Mouse (Mus musculus) forebrain, embryonic 10.5 days (tissue): ENCODE results near the gene Irs2. TPM values are rescaled to one million over a fixed set of nuclear protein-coding genes. Genes with fewer than 3 reads are reported as not detected.
A peak's percentile ranks its signal among the peaks of the same experiment; 100 is the strongest.

ENCODE experiments used
- DNase-seq: peaks from one replicate; pipeline ENCODE4 v3.0.0-alpha.2; 2017; ENCODE audit warnings: low spot score; ENCODE audit errors: extremely low spot score
- H3K27ac ChIP-seq: fragments of 300-500 bp; sonication (generic); 2 replicates; pipeline ENCODE4 v1.5.1; 2016; ENCODE audit warnings: mild to moderate bottlenecking
- H3K27me3 ChIP-seq: fragments of 300-500 bp; sonication (generic); 2 replicates; pipeline ENCODE4 v1.6.1; 2016; ENCODE audit warnings: mild to moderate bottlenecking; ENCODE audit not compliant: poor library complexity, severe bottlenecking
- H3K36me3 ChIP-seq: fragments of 300-500 bp; sonication (generic); replicated peaks from 2 replicates; pipeline ENCODE4 v1.6.1; 2016; ENCODE audit warnings: mild to moderate bottlenecking, moderate library complexity
- H3K4me1 ChIP-seq: fragments of 300-500 bp; sonication (generic); 2 replicates; pipeline ENCODE4 v1.6.1; 2016
- H3K4me3 ChIP-seq: fragments of 300-500 bp; sonication (generic); 2 replicates; pipeline ENCODE4 v1.5.1; 2016; ENCODE audit warnings: mild to moderate bottlenecking, moderate library complexity
- H3K9me3 ChIP-seq: fragments of 300-500 bp; sonication (generic); 2 replicates; pipeline ENCODE4 v1.6.1; 2016; ENCODE audit warnings: mild to moderate bottlenecking, moderate library complexity
- WGBS: fragments of 180-500 bp; shearing (Covaris S2); methylation state at CpG from one replicate; pipeline ENCODE4 v1.1.7; 2016; 5-methylcytosine and 5-hydroxymethylcytosine counted together
- polyA plus RNA-seq: library from polyadenylated mRNA; unstranded; fragments of >200 nt; fragmentation: Nextera tagmentation; extraction: Ambion mirVana; gene quantifications from 2 replicates; pipeline ENCODE4 v1.2.1, GENCODE M21; 2016

The Irs2 gene
- polyA plus RNA-seq: 5.7 and 6.1 TPM in 2 replicates

- WGBS: under 1% methylated on average over 58 of the region's 64 CpGs
- H3K9me3 ChIP-seq: no peaks in the 10 kb centered on the region
- no peak for DNase-seq
- H3K27ac ChIP-seq: peak within 1 kb of the TSS; percentile 99
- H3K27me3 ChIP-seq: peaks cover 61% of the 10 kb centered on the region
- H3K4me1 ChIP-seq: peaks cover 85% of the 10 kb centered on the region
- H3K36me3 ChIP-seq: peaks cover 34% of the 10 kb centered on the region
- peak within 1 kb of the TSS; percentile 89 for H3K4me3 ChIP-seq
Observed at GRCm38 (mm10) chr8:11008379-11008775, at the start of gene Irs2. TSS of gene Irs2 (minus strand) at chr8:11008458.

DNA sequence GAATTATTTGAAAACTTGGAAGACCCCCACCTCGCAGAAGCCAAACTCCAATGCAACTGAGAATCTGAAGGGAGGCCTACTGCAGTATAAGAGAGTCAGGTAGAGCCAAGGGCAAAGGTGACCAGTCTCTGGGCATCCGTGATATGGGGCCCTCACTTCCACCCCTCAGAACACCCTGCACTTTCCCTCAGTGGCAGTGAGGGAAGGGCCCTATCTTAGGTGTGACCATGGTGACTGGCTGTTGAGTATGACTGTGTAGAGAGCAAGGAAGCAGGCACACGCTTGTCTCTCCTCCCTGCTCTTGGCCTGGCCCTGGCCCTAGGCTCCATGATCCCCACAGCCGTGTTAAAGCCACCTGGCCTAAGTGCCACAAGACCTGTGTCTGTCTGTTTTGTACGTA, 48.4 kb upstream of the Irs2 start:
- peak overlapping the region; percentile 35; the same call in 1 of the 2 replicates for H3K27ac ChIP-seq
- 89% methylated on average over 5 of the region's 5 CpGs for WGBS
- no peak for DNase-seq
- H3K27me3 ChIP-seq: 0 out of 2 replicates have a peak, but pooled peaks cover 6% of the 10 kb centered on the region
- H3K4me1 ChIP-seq: peaks cover 10% of the 10 kb centered on the region; the same call in 1 of the 2 replicates
- no peaks in the 10 kb centered on the region for H3K9me3 ChIP-seq
- H3K36me3 ChIP-seq: no peaks in the 10 kb centered on the region
- no peak overlapping the region for H3K4me3 ChIP-seq

GRCm38 (mm10) chr8:11056175-11056563, 47.9 kb upstream of the Irs2 start:
- WGBS: 92% methylated on average over 8 of the region's 8 CpGs
- no peaks in the 10 kb centered on the region for H3K9me3 ChIP-seq
- DNase-seq: no peak

GRCm38 (mm10) chr8:11055557-11056174, 47.4 kb upstream of the Irs2 start:
- H3K36me3 ChIP-seq: no peaks in the 10 kb centered on the region
- 84% methylated on average over 16 of the region's 16 CpGs for WGBS
- peaks cover 10% of the 10 kb centered on the region; the same call in 1 of the 2 replicates for H3K4me1 ChIP-seq
- H3K4me3 ChIP-seq: no peak overlapping the region
- 0 out of 2 replicates have a peak, but pooled peaks cover 6% of the 10 kb centered on the region for H3K27me3 ChIP-seq
- no peak for DNase-seq
- H3K9me3 ChIP-seq: no peaks in the 10 kb centered on the region
- no peak overlapping the region for H3K27ac ChIP-seq

More at GRCm38 (mm10) chr8:11056175-11056563, 47.9 kb upstream of the Irs2 start:
- Histone ChIP-seq H3K36me3 (no peaks in the 10 kb centered on the region), H3K4me3 (no peak overlapping the region), H3K27ac (no peak overlapping the region), H3K27me3 (0 out of 2 replicates have a peak, but pooled peaks cover 6% of the 10 kb centered on the region), H3K4me1 (peaks cover 10% of the 10 kb centered on the region; the same call in 1 of the 2 replicates)

- Histone ChIP-seq H3K27me3 (no peaks in the 10 kb centered on the region), H3K9me3 (no peaks in the 10 kb centered on the region), H3K36me3 (no peaks in the 10 kb centered on the region), H3K4me3 (no peak overlapping the region), H3K27ac (no peak overlapping the region), H3K4me1 (peaks cover 2% of the 10 kb centered on the region)
- no peak for DNase-seq
- 72% methylated on average over 5 of the region's 5 CpGs for WGBS
Observed at GRCm38 (mm10) chr8:11049835-11050234, 41.6 kb upstream of the Irs2 start.

DNA sequence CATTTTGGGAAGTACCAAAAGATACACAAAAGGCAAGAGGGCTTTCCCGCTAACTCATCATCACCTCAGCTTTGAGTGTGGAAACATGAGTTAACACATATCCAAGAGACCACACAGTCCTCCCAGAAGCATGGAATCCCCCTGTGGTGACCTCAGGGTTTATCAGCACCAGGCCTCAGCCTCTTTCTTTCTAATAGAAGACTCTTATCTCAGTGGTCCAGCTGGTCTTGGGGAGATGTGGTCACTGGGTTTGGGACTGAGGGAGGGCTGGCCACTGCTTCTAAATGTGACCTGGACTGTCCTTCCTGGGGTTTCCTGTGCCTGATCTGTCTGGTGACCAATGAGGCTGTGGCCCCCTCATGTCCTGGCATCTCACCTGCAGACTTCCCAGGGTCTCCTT, 39.6 kb upstream of the Irs2 start:
- Histone ChIP-seq H3K27me3 (no peaks in the 10 kb centered on the region), H3K4me3 (no peak overlapping the region), H3K9me3 (no peaks in the 10 kb centered on the region), H3K36me3 (no peaks in the 10 kb centered on the region), H3K4me1 (peaks cover 7% of the 10 kb centered on the region), H3K27ac (no peak overlapping the region)
- no peak for DNase-seq
- WGBS: 97% methylated on average over 1 of the region's 1 CpGs

- H3K36me3 ChIP-seq: no peaks in the 10 kb centered on the region
- H3K9me3 ChIP-seq: no peaks in the 10 kb centered on the region
- 80% methylated on average over 11 of the region's 11 CpGs for WGBS
- H3K27ac ChIP-seq: peak overlapping the region; percentile 2; the same call in 1 of the 2 replicates
- H3K4me3 ChIP-seq: no peak overlapping the region
- no peaks in the 10 kb centered on the region for H3K27me3 ChIP-seq
- DNase-seq: no peak
- H3K4me1 ChIP-seq: peaks cover 7% of the 10 kb centered on the region
Observed at GRCm38 (mm10) chr8:11044660-11045059, 36.4 kb upstream of the Irs2 start.

- no peak for DNase-seq
- no peak overlapping the region for H3K27ac ChIP-seq
- H3K4me3 ChIP-seq: no peak overlapping the region
Observed at GRCm38 (mm10) chr8:11043591-11043990, 35.3 kb upstream of the Irs2 start.

DNA sequence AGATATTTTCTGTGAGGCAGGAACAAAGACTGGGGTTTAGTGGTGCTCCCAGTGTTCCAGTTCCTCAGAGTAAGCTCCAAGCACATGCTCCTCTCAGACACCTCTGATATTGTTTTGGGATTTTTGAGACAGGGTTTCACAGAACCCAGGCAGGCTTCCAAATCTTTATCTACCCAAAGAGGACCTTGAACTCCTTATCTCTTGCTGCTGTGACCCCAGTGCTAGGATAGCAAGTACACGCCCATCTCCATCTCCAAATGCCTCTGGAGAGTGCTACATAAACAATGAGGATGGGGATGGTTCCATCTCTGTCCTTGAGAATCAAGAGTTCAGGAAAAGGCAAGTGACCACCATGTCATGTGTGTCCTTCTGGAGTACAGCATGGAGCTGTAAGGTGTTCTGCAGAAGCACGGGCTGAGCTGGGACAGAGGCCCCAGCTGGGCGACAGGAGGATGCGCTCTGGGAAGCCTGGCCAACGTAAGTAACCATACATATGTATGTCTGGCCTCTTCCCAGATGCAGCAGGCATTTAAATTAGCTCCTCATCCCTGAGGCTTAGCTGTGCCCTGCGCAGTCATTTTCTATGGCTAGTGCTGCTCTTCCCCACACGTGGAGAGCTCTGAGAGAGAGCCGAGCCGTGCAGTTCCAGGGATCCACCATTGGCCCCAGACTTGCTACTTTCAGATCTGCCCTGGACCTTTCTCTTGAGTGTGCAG, 34.8 kb upstream of the Irs2 start:
- H3K36me3 ChIP-seq: no peaks in the 10 kb centered on the region
- H3K4me1 ChIP-seq: peaks cover 7% of the 10 kb centered on the region
- no peaks in the 10 kb centered on the region for H3K9me3 ChIP-seq
- no peaks in the 10 kb centered on the region for H3K27me3 ChIP-seq
- DNase-seq: no peak
- H3K27ac ChIP-seq: no peak overlapping the region
- 84% methylated on average over 9 of the region's 9 CpGs for WGBS
- H3K4me3 ChIP-seq: no peak overlapping the region

More at GRCm38 (mm10) chr8:11043591-11043990, 35.3 kb upstream of the Irs2 start:
- peaks cover 7% of the 10 kb centered on the region for H3K4me1 ChIP-seq
- no peaks in the 10 kb centered on the region for H3K36me3 ChIP-seq
- no peaks in the 10 kb centered on the region for H3K27me3 ChIP-seq
- no peaks in the 10 kb centered on the region for H3K9me3 ChIP-seq
- WGBS: 88% methylated on average over 4 of the region's 4 CpGs

DNA sequence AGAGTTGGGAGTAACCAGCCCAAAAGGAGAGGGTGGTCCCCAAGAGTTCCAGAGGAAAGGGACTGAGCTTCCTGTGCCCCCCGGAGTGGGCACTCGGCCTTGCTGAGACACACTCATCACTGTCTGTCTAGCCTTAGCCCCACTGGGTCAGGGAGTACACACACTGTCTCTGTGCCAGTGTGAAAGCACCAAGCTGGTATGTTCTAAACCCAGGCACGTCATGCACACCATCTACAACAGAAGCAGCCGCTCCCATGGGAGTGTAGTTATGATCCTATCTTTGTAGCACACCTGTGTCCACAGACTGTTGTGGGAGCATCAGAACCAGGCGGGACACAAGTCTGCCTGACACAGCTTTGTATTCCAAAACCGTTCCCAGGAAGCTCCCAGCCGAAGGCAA, 31.8 kb upstream of the Irs2 start:
- no peak overlapping the region for H3K4me3 ChIP-seq
- peaks cover 7% of the 10 kb centered on the region for H3K27me3 ChIP-seq
- 88% methylated on average over 7 of the region's 7 CpGs for WGBS
- no peak for DNase-seq
- no peaks in the 10 kb centered on the region for H3K36me3 ChIP-seq
- no peak overlapping the region for H3K27ac ChIP-seq
- no peaks in the 10 kb centered on the region for H3K9me3 ChIP-seq
- H3K4me1 ChIP-seq: peaks cover 28% of the 10 kb centered on the region

DNA sequence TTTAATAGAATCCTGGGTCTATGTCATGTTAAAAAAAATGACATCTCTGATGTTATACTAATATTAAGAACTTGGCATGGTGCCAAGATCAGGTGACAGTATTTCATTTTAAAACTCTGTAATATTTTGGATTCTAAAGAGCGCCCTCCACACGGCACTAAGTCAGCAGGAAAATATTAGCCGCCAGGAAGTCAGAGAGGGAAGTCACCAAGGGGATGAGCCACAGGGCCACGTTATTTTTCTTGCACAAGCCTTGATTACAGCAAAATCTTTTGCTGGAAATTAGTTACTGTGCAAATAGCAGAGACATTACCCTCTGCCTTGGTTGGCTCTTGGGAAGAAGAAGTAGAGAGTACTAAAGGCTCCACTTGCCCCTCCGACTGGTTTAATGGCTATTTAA, 30.5 kb upstream of the Irs2 start:
- peaks cover 12% of the 10 kb centered on the region for H3K27me3 ChIP-seq
- no peaks in the 10 kb centered on the region for H3K36me3 ChIP-seq
- peaks cover 29% of the 10 kb centered on the region for H3K4me1 ChIP-seq
- WGBS: 89% methylated on average over 5 of the region's 5 CpGs
- H3K27ac ChIP-seq: no peak overlapping the region
- H3K4me3 ChIP-seq: no peak overlapping the region
- no peaks in the 10 kb centered on the region for H3K9me3 ChIP-seq
- no peak for DNase-seq

DNA sequence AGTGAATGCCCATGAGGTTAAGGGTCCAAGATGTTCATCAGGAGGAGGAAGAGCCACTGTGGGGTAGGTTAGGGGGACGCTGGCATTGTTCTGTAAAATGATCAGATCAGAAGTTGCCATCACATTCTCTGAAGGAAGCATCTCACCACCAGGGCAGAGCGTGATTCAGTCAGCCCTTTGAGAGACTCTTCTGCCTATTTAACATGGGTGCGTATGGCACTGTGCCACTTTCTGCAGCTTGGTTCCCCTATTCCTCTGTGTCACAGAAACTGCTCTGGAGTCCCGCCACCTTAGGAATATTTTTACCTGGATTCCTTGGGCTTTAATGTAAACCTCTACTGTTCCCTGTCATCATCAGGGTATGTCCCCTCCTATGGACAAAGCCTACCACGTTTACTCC, 30.1 kb upstream of the Irs2 start:
- 90% methylated on average over 5 of the region's 5 CpGs for WGBS
- no peak overlapping the region for H3K27ac ChIP-seq

GRCm38 (mm10) chr8:11036790-11037189, 28.5 kb upstream of the Irs2 start:
- no peak for DNase-seq
- H3K27me3 ChIP-seq: peaks cover 12% of the 10 kb centered on the region
- H3K9me3 ChIP-seq: no peaks in the 10 kb centered on the region
- no peaks in the 10 kb centered on the region for H3K36me3 ChIP-seq
- H3K4me3 ChIP-seq: no peak overlapping the region; the same call in 1 of the 2 replicates
- peaks cover 29% of the 10 kb centered on the region for H3K4me1 ChIP-seq
- H3K27ac ChIP-seq: no peak overlapping the region
- WGBS: 94% methylated on average over 3 of the region's 3 CpGs

More for the DNA sequence above, 30.1 kb upstream of the Irs2 start:
- no peaks in the 10 kb centered on the region for H3K9me3 ChIP-seq
- H3K36me3 ChIP-seq: no peaks in the 10 kb centered on the region
- peaks cover 12% of the 10 kb centered on the region for H3K27me3 ChIP-seq
- no peak for DNase-seq
- H3K4me3 ChIP-seq: no peak overlapping the region
- peaks cover 29% of the 10 kb centered on the region for H3K4me1 ChIP-seq
